Mouse (Mus musculus) neutrophil, adult 5-6 weeks (primary cell): ENCODE data around the gene Tgfbrap1. TPM values are rescaled to one million over a fixed set of nuclear protein-coding genes. Genes with fewer than 3 reads are reported as not detected.
A peak's percentile ranks its signal among the peaks of the same experiment; 100 is the strongest.

Experiments used
- ATAC-seq: fragments of 151-379, 151-347 bp; 2 replicates; pipeline ENCODE4 v1.8.0; 2017; ENCODE audit warnings: mild to moderate bottlenecking, moderate TSS enrichment; ENCODE audit not compliant: insufficient number of reproducible peaks, poor library complexity, low FRiP score, severe bottlenecking; ENCODE audit errors: extremely low read depth
- total RNA-seq: library from RNA; stranded (forward); fragments of 200-1000 nt; gene quantifications from 2 replicates; pipeline ENCODE4 v1.2.3, GENCODE M21; 2017

The Tgfbrap1 gene
- total RNA-seq, 1 experiment from 2014 or later, result 19.8 TPM

DNA sequence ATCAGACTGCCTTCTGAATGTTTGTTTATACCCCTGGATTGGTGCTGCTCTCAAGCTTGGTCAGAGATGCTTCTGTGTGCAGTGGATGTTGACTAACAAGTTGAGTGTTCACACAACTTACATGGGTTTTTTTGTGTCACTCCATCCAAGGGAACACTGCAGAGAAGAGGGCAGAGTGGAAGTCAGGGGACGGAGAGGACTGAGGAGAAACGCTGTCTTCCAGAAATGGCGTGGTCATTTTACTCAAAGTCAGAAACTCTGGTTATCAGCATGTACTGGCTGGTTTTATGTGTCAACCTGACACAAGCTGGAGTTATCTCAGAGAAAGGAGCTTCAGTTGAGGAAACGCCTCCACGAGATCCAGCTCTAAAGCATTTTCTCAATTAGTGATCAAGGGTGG lies 22.5 kb upstream of the Tgfbrap1 start:
- ATAC-seq, result no peak

DNA sequence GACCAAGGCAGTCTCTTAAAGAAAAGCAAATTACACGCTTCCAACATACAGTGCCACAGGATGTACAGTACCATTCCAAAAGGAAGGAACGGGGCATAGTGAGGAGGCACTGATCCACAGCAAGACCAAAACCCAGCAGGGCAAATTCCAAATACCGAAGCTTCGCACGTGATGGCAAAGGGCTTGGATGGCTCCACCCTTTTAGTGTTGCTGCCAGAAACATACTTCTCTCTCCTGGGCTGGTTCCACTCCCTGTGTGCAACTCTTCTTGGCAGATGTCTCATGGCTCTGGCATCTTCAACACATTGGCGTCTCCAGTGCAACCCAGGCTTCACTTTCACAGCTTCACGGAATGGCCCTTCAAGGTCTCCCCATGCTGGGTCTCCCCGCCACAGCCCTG lies 19.0 kb upstream of the Tgfbrap1 start:
- no peak for ATAC-seq

DNA sequence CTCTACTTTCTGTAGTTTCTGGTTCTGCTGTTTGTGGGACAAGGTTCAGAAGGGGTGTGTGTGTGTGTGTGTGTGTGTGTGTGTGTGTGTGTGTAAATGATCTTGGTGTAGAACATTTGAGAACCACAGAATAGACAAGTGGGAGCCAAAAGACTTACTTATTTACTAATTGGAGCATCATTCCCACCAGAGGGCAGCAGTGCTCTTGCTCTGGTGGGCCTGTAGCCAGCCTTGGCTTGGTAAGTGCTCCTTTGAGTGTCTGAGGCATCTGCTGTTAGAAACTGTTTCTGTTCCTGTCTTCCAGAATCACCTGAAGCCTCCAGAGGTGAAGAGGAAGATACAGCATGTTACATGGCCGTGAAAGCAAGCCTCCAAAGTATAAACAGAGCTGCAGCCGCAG lies 14.4 kb upstream of the Tgfbrap1 start:
- 0 out of 2 replicates have a peak, but pooled peaks have one; percentile 19 for ATAC-seq

DNA sequence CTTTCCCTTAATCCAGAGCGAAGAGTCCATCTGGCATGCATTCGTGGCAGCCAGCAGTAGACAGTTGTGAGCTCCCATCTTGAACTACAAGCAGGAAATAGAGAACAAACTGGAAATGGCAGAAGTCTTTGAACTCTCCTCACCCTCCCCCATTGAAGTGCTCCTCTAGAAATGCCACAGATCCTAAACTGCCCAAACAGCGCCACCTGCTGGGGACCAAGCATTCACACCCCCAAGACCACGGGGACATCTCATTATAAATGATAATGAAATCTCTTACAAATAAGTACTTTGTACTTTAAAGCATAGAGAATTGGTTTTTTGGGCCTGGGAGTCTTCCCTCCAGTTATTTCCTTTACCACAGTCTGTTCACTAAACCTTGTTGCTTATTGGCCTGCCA lies 12.1 kb upstream of the Tgfbrap1 start:
- peak; percentile 80 for ATAC-seq

DNA sequence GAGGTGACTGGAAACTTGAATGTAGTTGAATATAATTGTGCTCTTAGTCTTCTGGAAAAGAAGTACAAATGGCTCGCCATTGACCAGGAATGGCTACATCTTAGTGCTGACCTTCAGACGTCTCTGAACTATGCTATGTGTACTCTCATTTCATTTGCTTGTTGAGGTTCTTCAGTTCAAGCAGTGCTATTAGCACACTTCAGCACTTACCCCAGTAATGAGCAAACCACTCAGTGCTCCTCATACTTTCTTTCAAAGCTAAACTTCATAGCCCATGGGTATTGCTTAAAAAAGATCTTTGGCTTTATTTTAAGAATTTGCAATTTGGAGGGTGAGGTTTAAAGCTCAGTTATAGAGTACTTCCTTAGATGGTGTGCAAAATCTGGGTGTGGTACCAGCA lies 10.3 kb upstream of the Tgfbrap1 start:
- no peak for ATAC-seq

DNA sequence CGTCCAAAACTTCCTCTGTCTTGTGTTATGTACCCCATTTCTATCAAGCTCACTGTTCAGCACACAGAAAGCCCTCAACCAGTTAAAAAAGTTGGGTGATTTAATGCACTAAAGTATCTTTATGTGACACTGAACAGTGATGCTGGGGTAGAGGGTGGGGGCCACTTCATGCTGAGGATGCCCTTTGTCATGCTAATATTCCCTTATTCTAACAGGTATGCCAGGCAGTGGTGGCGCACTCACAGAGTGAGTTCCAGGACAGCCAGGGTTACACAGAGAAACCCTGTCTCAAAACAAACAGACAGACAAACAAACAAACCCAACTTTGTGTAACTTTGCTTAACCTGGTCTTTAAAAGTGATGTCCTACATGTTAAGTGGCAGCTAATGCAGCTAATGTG lies 4.2 kb downstream of the Tgfbrap1 start:
- no peak for ATAC-seq

DNA sequence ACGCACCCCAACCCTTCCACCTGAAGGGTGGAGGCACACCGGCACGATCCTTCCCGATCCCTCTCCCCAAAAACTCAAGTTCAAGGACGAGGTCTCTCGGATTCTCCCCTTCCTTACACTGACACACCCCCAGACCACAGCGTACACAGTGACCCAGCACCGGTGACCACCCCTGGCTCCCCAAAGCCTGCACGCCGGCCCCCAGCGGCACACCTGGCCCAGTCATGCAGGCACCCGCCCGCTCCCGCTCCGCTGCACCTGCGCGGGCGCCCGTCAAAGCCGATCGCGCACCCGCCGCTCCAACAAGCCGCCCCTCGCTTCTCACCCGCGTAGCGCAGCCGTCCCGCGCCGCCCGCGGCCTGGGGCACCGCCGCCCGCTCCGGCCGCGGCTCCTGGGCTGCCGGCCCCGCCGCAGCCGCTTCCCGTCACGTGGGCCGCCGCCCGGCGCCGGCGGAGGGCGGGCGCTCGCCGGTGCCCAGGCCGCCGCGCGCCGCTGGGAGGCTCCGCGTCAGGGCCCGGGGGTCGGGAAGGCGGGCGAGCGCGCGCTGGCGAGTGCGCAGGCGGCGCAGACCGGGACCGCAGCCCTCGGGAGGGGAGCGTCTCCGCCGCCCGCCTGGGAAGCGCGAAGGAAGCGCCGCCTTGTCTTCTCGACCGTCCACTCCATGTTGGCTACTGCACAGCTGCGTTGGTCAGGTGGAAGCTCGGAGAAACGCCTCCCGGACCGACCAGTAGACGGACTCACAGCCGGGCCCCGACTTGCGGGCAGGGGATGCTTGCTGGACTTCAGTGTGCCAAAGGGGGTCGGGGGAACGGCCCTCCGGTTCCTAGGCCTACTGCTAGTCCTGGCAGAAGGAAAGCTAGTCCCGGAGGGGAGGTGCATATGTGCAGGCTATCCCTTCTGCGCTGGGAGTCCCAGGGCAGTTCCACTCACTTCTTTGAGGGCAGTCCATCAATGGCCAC lies 6.1 kb downstream of the Tgfbrap1 start:
- peak; percentile 31 for ATAC-seq

DNA sequence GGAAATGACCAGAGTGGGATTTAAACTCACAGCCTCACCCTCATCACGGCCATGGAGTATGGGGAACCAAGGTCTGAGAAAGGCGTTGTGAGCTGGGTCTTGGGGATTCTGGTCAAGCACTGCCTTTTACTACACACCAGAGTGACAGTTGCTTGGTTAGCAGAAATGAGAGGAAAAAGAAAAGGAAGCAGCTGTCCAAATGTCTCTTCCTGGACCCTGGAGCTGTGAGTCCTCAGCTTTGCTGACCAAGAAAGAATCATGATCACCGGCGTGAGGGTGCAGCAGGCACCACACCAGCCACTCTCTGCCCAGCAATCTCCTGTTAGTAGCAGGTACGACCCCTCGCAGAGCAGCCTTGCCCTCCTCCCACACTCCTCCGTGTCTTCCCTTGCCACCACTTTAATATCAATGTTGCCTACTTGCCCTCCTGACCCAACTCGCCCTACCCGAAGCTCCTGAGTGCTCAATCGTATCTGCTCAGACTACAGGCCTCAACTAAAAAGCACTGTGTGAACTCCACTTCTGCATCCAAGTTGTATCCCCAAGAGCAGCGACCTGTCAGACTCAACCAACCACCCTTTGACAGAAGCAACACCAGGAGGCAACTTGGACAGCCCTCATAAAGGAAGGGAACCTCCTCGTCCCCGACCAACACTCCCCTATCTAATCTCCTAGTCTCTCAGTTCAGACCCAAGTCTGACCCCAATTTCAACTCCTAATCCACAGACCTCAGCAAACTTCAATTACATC lies 7.0 kb downstream of the Tgfbrap1 start:
- ATAC-seq, result peak; percentile 18; the same call in 1 of the 2 replicates

DNA sequence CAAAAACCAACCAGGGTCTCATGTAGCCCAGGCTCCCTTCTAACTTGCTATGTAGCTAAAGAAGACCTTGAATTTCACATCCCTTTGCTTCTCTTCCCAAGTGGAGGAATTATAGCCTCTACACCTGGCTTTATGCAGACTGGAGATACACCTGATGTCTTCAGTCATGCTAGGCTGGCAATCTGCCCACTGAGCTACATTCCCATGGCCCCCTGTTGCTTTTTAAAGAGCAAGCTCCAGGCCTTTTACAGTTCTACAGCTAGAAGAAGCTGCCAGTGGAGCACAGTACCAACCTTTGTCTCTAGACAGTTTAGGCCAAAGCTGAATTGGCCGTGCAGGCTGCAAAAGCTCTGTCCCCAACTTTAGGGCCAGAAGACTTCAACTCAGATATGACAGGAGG lies 8.0 kb downstream of the Tgfbrap1 start:
- no peak for ATAC-seq

DNA sequence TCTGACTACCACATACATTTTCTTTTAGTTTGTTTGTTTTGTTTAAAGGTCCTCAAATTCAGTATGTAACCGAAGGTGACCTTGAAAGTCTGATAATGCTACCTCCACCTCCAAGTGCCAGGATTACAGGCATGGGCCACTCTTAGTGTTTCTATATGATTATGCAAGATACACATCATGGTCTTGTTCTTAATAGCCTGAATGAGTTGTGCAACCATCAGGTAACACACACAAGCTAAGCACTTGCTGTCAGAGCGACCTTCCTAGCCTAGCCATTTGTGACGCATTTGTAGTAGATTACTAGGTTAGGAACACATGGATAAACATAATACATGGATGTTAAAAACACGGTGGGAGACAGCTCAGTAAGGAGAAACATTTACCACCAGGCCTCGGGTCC lies 15.5 kb downstream of the Tgfbrap1 start:
- ATAC-seq, result no peak

DNA sequence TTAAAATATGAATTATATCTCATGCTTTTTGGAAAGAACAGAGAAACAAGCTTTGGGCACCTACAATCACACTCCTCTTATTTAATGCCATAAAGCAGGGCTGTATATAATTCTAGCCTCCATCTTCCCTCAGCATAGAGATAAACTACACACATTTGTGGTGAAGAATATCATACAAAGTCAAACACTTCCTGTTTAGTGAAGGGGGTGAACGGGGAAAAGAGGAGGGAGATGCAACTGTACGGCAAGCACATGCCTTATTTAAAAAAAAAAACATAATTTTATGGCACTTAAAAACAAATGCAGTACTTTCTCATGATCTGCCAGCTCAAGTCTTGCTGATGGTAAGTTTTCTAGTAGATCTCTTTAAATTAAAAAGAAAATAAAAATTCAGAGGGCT lies 20.3 kb downstream of the Tgfbrap1 start:
- ATAC-seq, result no peak

DNA sequence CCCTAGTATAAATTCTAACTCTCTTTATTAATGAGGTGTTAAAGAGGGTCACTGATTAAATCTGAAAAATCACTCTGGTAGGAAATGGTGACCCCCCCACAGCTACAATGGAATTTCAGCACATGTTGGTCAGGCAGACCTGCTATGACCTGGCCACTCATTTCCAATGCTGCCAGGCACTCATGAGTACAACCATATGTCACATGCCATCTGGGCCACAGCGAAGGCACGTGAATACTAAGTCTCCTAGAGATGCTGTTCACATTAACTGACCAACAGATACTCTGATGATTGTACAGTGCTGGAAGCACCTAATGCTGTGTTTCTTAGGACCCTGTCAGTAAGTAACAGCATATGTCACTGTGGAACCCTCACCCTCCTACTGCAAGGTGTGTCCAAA lies 23.6 kb downstream of the Tgfbrap1 start:
- no peak for ATAC-seq

DNA sequence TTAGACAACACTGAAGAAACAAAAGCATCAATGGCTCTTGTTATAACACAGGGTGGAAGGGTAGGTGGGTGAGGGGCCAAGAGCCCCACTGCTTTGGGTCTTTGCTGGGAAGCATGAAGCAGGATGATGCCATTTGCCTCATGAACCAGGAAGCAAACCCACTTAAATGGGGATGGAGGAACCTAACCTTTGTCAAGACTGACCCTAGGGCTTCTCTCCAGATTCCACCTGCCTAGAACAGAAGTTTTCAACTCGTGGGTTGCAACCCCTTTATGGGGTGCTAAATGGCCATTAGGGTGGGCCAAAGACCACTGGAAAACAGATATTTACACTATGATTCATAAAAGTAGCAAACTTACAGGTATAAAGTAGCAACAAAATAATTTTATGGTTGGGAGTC lies 25.9 kb downstream of the Tgfbrap1 start:
- no peak for ATAC-seq

DNA sequence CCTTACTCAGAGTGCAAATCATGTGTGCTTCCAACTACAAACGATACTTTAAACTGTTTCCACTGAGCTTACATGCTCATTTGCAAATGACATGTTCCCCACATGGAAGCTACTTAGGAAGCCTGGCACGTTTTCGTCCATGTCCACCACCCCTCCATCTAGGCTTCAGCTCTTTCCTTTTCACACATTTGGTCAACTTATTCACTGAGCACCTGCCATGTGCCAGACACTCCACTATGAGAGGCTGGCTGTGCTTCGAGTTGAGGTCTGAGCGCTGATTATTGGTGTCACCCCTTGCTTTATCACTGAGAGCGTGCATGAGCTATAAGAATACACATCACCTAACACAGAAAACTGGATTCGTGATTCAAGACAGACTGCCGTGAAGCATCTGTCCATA lies 26.4 kb downstream of the Tgfbrap1 start:
- no peak for ATAC-seq

DNA sequence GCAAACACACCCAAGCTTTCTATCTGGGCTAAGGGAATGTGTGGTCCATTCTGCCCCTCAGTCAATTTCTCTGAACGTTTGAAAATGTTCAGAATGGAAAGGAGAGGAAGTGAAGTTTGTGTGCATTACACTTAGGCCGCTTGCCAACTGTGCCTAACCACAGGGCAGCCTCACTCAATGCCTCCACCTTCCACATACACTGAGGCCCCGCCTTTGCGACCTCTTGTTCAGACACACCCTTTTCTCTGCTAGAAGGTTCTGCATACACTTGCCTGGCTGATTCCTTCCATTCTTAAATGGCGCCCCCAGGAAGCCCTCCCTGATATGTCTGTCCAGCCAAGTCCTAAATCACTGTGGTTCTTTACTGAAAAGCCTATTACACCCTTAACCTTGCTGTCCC lies 27.7 kb downstream of the Tgfbrap1 start:
- ATAC-seq, result no peak

DNA sequence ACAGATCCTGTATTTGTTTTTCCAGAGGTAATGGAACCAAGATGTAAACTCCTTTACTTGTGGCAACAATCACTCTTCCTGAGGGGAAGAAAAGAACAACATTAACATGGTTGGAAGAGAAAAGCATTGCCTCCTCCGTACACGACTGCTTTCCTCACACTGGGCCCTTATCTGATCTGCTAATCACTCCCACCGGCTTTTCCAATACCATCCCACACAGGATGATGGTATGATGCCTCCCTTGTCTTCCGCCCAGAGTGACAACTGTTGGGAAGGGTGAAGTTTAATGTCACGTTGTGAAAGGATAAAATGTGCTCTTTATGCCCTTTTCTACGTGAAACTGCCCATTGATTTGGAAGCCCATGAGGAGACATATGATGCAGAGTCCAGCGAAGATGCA lies 30.9 kb downstream of the Tgfbrap1 start:
- no peak for ATAC-seq

DNA sequence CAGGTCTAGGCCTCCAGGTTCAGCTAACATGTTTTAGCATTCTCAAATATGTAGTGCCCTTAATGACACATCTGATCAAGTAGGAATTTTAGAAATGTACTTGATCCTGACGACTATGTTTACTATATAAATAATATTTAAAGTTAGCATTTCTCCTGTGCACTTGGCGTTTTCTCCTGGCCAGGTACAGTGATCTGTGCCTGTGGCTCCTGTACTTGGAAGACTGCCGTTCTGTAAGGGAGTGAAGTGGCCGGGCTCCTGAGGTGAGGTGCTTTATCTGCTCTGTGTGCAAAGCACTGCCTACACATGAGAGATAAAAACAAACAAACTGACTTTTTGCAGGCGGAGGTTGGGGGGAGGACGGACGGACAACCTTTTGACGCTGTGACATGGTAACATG lies 31.9 kb downstream of the Tgfbrap1 start:
- no peak for ATAC-seq

DNA sequence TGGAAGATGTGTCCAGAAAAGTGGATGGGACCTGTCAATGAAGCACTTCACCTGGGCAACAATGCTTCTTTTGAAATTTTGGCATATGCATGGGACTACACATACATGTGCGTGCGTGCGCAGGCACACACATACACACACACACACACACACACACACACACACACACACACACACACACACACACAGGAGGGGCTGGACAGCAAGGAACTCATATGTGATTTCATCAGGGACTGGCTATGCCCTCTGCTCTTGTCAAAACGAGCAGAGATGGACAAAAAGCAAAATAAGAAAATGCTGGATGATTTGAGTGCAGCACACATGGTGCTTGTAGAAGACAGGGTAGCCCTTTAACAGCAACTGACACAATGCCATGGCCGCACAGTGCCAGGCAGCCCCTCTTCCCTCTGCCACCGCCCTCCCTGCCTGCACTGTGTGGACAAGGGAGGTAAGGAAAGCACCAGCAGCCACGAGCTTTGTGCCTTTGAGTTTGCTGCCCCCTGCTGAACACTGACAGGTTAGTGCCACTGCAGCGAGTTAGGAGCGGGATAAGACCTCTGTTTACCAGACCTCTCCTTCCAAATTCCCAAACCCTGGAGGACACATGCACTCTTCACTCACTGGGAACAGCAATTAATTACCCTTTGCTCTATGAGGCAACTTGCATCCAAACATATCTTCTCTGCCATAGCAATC lies 32.7 kb downstream of the Tgfbrap1 start:
- ATAC-seq, result no peak

DNA sequence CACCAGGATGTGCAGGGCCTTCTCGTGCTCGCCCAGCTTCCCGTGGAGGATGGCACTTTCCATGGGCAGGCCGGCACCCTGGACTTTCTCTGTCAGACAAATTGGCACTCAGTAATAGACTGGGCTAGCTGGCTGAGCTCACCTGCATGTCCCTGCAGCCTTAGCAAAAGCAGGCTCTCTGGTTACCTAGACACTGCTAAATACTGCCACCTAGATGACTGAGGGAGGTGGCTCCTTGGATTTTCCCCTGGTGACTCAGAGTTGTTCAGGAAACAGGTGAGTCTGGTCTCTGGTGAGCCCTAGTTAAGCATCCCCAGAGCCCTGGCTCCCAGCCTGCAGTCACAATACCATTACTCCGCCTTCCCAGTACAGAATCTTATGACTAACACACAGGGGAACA lies 46.5 kb downstream of the Tgfbrap1 start:
- no peak for ATAC-seq

DNA sequence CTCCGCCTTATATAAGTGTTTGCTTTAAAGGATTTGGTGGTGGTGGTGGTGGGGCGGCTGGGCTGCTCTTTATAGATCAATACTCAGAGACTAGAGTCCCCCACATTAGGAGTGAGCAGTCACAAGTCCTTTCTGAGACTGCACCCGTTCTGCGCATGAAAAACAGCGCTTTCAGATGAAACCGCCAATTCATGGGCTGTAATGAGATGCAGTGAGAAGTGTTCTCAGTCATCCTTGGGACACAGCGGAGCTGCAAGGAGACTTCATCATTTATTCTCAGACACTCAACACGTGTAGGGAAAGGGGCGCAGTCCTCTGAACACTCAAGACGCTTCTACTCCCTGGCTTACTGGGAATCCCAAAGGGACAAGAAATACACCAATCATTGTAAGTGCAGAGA lies 50.6 kb downstream of the Tgfbrap1 start:
- ATAC-seq, result no peak
